Mouse (Mus musculus): ENCODE results near the gene Rgs6. TPM values are rescaled to one million over a fixed set of nuclear protein-coding genes. Genes with fewer than 3 reads are reported as not detected.
A peak's percentile ranks its signal among the peaks of the same experiment; 100 is the strongest.

The Rgs6 gene
- total and polyA plus RNA-seq, 2 experiments = 0.09 TPM; not detected in 1

DNA sequence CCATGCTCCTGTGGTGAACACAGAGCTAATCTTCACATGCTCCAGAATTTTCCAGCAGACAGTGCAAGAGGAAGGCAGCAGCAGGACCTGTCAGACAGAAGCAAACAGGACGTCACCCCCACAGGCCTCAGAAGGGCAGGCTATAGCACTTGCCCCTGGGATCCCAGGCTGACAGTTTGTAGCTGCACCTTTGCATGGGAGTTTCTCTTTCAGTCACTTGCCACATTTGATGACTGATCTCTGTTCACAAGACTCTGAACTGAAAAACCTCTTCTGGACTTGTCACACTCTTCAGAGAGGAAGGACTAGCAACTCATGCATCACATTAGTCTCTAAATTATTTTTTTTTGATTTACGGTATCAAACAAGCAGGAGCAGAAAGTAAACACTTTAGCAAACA, 126.2 kb downstream of the Rgs6 start:
- no peak for DNase-seq (ENCODE audit: extremely low read depth, low read depth, low spot score)
- Histone ChIP-seq H3K9ac (ENCODE audit: low read depth, low read length) (no peak overlapping the region), H3K4me1 (ENCODE audit: control insufficient read depth, insufficient read depth, low read length) (no peaks in the 10 kb centered on the region), H3K27me3 (ENCODE audit: control insufficient read depth, insufficient read depth, low read length) (no peaks in the 10 kb centered on the region), H3K27ac (replicated peaks; ENCODE audit: insufficient read depth, low read depth, low read length) (no peak overlapping the region), H3K36me3 (ENCODE audit: control insufficient read depth, insufficient read depth, low read length) (no peaks in the 10 kb centered on the region), H3K79me2 (ENCODE audit: control insufficient read depth, insufficient read depth, low read length) (no peaks in the 10 kb centered on the region), H3K4me3 (ENCODE audit: insufficient read depth, low read depth, low read length) (no peak overlapping the region)
- 72% methylated on average over 2 of the region's 2 CpGs for WGBS
- no peak for TF ChIP-seq CTCF (IDR thresholded peaks at IDR 0.05; ENCODE audit: low read depth, low read length)
- TF ChIP-seq POLR2A (IDR thresholded peaks at IDR 0.05; ENCODE audit: extremely low read depth, insufficient read depth, low read length) = no peak

DNA sequence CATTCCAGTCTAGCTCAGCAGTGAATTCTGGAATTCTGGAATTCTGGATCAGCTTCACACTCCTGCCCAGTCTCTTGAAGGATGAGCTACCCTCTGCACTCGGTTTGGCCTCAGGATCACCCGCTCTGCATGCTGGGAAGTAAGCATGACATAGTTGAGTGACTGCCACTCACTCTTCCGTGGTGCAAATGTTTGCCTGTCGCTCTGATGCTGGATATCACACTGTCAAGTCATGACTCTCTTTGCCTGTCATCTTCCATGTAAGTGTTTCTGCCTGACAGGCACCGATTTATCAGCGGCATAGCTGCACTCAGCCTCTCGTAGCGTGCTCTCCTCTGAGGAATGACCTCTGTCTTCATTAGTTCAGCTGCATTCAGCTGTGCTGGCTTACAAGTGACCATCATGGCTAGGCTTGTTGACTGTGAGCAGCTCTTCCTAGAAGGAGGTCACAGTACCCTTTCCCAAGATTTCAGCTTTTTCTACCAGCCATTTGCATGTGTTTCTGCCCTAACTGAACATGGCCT, 135.0 kb downstream of the Rgs6 start:
- H3K79me2 ChIP-seq (ENCODE audit: control insufficient read depth, insufficient read depth, low read length) = no peaks in the 10 kb centered on the region
- no peak for DNase-seq (ENCODE audit: extremely low read depth, low read depth, low spot score)
- 88% methylated on average over 8 of the region's 8 CpGs for WGBS
- H3K4me3 ChIP-seq (ENCODE audit: insufficient read depth, low read depth, low read length) = no peak overlapping the region
- no peaks in the 10 kb centered on the region for H3K4me1 ChIP-seq (ENCODE audit: control insufficient read depth, insufficient read depth, low read length)
- H3K9ac ChIP-seq (ENCODE audit: low read depth, low read length) = no peak overlapping the region
- H3K27ac ChIP-seq (replicated peaks; ENCODE audit: insufficient read depth, low read depth, low read length) = no peak overlapping the region
- no peaks in the 10 kb centered on the region for H3K36me3 ChIP-seq (ENCODE audit: control insufficient read depth, insufficient read depth, low read length)
- no peak for TF ChIP-seq CTCF (IDR thresholded peaks at IDR 0.05; ENCODE audit: low read depth, low read length)
- no peak for TF ChIP-seq POLR2A (IDR thresholded peaks at IDR 0.05; ENCODE audit: extremely low read depth, insufficient read depth, low read length)
- no peaks in the 10 kb centered on the region for H3K27me3 ChIP-seq (ENCODE audit: control insufficient read depth, insufficient read depth, low read length)

DNA sequence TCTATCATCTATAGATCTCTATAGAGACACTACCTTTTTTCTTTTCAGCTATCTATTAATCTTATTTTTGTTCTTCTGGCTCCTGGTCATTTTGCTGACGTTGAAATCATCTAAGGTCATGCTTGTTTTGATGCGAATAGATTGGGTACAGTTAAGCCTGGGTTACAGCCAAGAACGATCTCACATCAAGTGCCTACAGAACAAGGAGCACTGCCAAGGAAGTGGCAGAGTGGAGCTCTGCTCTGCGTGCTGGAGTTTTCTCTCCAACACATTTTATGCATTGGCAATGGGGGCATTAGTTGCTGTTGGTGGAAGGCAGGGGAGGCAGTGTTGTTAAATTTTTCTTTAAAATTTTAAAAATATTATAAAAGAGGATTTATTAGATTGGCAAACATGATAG, 138.2 kb downstream of the Rgs6 start:
- Histone ChIP-seq H3K79me2 (ENCODE audit: control insufficient read depth, insufficient read depth, low read length) (no peaks in the 10 kb centered on the region), H3K36me3 (ENCODE audit: control insufficient read depth, insufficient read depth, low read length) (no peaks in the 10 kb centered on the region), H3K9ac (ENCODE audit: low read depth, low read length) (no peak overlapping the region), H3K4me1 (ENCODE audit: control insufficient read depth, insufficient read depth, low read length) (no peaks in the 10 kb centered on the region), H3K4me3 (ENCODE audit: insufficient read depth, low read depth, low read length) (no peak overlapping the region), H3K27ac (replicated peaks; ENCODE audit: insufficient read depth, low read depth, low read length) (no peak overlapping the region), H3K27me3 (ENCODE audit: control insufficient read depth, insufficient read depth, low read length) (no peaks in the 10 kb centered on the region)
- 86% methylated on average over 4 of the region's 4 CpGs for WGBS
- no peak for TF ChIP-seq CTCF (IDR thresholded peaks at IDR 0.05; ENCODE audit: low read depth, low read length)
- no peak for TF ChIP-seq POLR2A (IDR thresholded peaks at IDR 0.05; ENCODE audit: extremely low read depth, insufficient read depth, low read length)
- no peak for DNase-seq (ENCODE audit: extremely low read depth, low read depth, low spot score)

DNA sequence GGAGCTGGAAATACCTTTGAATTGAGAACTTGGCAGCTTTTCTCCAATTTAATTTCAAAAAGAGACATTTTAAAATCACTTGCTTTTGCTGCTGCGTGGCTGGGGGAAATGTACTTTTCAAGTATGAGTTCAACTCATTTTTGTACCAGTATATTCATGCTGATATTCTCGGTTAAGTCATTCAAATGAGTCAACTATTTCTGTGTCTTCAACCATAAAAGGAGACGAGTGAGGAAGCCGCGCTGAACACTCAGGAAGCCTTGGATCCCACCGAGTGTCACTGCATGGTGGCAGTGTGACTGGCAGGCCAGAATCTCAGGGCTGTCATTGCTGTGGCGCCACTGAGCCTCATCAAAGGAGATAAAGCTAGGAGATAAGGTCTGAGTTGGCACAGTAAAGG, 143.5 kb downstream of the Rgs6 start:
- Histone ChIP-seq H3K27me3 (ENCODE audit: control insufficient read depth, insufficient read depth, low read length) (no peaks in the 10 kb centered on the region), H3K79me2 (ENCODE audit: control insufficient read depth, insufficient read depth, low read length) (no peaks in the 10 kb centered on the region), H3K27ac (replicated peaks; ENCODE audit: insufficient read depth, low read depth, low read length) (no peak overlapping the region), H3K4me1 (ENCODE audit: control insufficient read depth, insufficient read depth, low read length) (no peaks in the 10 kb centered on the region), H3K9ac (ENCODE audit: low read depth, low read length) (no peak overlapping the region), H3K4me3 (ENCODE audit: insufficient read depth, low read depth, low read length) (no peak overlapping the region), H3K36me3 (ENCODE audit: control insufficient read depth, insufficient read depth, low read length) (no peaks in the 10 kb centered on the region)
- no peak for DNase-seq (ENCODE audit: extremely low read depth, low read depth, low spot score)
- WGBS = 76% methylated on average over 7 of the region's 7 CpGs
- no peak for TF ChIP-seq CTCF (IDR thresholded peaks at IDR 0.05; ENCODE audit: low read depth, low read length)
- TF ChIP-seq POLR2A (IDR thresholded peaks at IDR 0.05; ENCODE audit: extremely low read depth, insufficient read depth, low read length) = no peak

DNA sequence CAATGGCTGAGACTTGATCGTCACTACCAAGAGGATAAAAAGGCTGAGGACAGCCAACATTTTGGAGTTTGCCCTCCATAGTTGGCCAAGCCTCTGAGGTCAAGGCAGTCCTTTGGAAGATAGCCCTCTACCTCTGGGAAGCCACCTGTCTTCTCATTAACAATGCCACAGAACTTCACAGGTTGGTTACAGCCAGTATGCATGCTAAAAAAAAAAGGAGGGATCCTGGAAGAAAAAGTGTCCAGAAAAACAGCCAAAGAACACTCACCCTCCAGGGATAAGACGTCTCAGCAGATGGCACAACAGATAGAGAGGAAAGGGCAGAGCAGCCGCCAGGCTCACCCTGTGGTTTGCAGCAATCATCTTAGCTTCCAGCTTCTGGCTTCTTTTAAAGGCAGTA, 154.9 kb downstream of the Rgs6 start:
- 17% methylated on average over 3 of the region's 3 CpGs for WGBS
- peak; percentile 87 for DNase-seq (ENCODE audit: extremely low read depth, low read depth, low spot score)
- Histone ChIP-seq H3K27ac (replicated peaks; ENCODE audit: insufficient read depth, low read depth, low read length) (no peak overlapping the region), H3K79me2 (ENCODE audit: control insufficient read depth, insufficient read depth, low read length) (no peaks in the 10 kb centered on the region), H3K27me3 (ENCODE audit: control insufficient read depth, insufficient read depth, low read length) (no peaks in the 10 kb centered on the region), H3K36me3 (ENCODE audit: control insufficient read depth, insufficient read depth, low read length) (no peaks in the 10 kb centered on the region), H3K4me1 (ENCODE audit: control insufficient read depth, insufficient read depth, low read length) (peaks cover 6% of the 10 kb centered on the region; the same call in 1 of the 2 replicates), H3K9ac (ENCODE audit: low read depth, low read length) (no peak overlapping the region), H3K4me3 (ENCODE audit: insufficient read depth, low read depth, low read length) (no peak overlapping the region)
- TF ChIP-seq CTCF (IDR thresholded peaks at IDR 0.05; ENCODE audit: low read depth, low read length) = no peak
- no peak for TF ChIP-seq POLR2A (IDR thresholded peaks at IDR 0.05; ENCODE audit: extremely low read depth, insufficient read depth, low read length)

DNA sequence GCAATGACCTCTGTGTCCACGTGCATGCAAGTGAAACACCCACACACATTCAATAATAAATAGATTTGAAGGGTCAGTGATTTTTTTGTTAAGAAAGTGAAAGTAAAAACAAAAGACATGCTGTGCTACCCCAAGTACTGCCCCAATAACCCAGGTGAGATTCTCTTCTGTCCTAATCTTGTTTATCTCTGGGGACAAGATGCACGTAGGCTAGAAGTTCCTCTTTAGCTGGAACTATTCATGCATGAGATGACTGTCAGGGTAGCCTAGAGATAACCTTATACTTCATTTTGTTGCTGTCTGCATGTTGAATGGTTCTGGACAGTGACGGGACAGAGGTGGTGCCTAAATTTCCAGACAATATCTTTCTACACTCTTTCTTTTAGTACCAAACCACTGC, 155.9 kb downstream of the Rgs6 start:
- Histone ChIP-seq H3K79me2 (ENCODE audit: control insufficient read depth, insufficient read depth, low read length) (no peaks in the 10 kb centered on the region), H3K27me3 (ENCODE audit: control insufficient read depth, insufficient read depth, low read length) (no peaks in the 10 kb centered on the region), H3K36me3 (ENCODE audit: control insufficient read depth, insufficient read depth, low read length) (no peaks in the 10 kb centered on the region), H3K4me1 (ENCODE audit: control insufficient read depth, insufficient read depth, low read length) (peaks cover 6% of the 10 kb centered on the region; the same call in 1 of the 2 replicates), H3K9ac (ENCODE audit: low read depth, low read length) (no peak overlapping the region), H3K27ac (replicated peaks; ENCODE audit: insufficient read depth, low read depth, low read length) (no peak overlapping the region), H3K4me3 (ENCODE audit: insufficient read depth, low read depth, low read length) (no peak overlapping the region)
- TF ChIP-seq CTCF (IDR thresholded peaks at IDR 0.05; ENCODE audit: low read depth, low read length) (no peak), POLR2A (IDR thresholded peaks at IDR 0.05; ENCODE audit: extremely low read depth, insufficient read depth, low read length) (no peak)
- peak; percentile 7 for DNase-seq (ENCODE audit: extremely low read depth, low read depth, low spot score)
- WGBS = 62% methylated on average over 3 of the region's 3 CpGs
